Mouse (Mus musculus) megakaryocyte, embryonic 14.5 days (primary cell): ENCODE results near the gene Syce3. TPM values are rescaled to one million over a fixed set of nuclear protein-coding genes. Genes with fewer than 3 reads are reported as not detected.
"Not testable (repeated sequence)": the region's sequence is repeated elsewhere in the genome, so short reads cannot be mapped to it uniquely, and the experiment has no call there.

ENCODE experiments used
- H3K27me3 ChIP-seq: replicated peaks from 2 replicates; pipeline ENCODE3; 2012; ENCODE audit warnings: inconsistent platforms
- H3K36me3 ChIP-seq: replicated peaks from 2 replicates; pipeline ENCODE3; 2012; ENCODE audit warnings: low read length, inconsistent platforms, mixed read lengths
- H3K4me1 ChIP-seq: 2 replicates; pipeline ENCODE4 v1.6.1; 2012; ENCODE audit warnings: inconsistent platforms
- H3K4me3 ChIP-seq: replicated peaks from 2 replicates; pipeline ENCODE3; 2012; ENCODE audit warnings: moderate library complexity, mild to moderate bottlenecking, inconsistent platforms
- H3K9me3 ChIP-seq: 2 replicates; pipeline ENCODE4 v1.6.1; 2012; ENCODE audit warnings: inconsistent platforms
- FLI1 ChIP-seq: IDR thresholded peaks from 2 replicates; pipeline ENCODE4 v1.6.1; 2012; ENCODE audit warnings: low read length, inconsistent platforms, mixed read lengths
- GATA1 ChIP-seq: IDR thresholded peaks from 3 replicates; pipeline ENCODE4 v1.6.1; 2012; ENCODE audit warnings: mixed read lengths, low read length, inconsistent platforms, borderline replicate concordance
- polyA plus RNA-seq: library from polyadenylated mRNA; stranded (reverse); fragments of >175 nt; gene quantifications from 2 replicates; pipeline ENCODE4 v1.2.3, GENCODE M21; 2012; ENCODE audit warnings: low replicate concordance; ENCODE audit not compliant: insufficient read depth

Gene Syce3
- polyA plus RNA-seq, 1 experiment, result not detected

DNA sequence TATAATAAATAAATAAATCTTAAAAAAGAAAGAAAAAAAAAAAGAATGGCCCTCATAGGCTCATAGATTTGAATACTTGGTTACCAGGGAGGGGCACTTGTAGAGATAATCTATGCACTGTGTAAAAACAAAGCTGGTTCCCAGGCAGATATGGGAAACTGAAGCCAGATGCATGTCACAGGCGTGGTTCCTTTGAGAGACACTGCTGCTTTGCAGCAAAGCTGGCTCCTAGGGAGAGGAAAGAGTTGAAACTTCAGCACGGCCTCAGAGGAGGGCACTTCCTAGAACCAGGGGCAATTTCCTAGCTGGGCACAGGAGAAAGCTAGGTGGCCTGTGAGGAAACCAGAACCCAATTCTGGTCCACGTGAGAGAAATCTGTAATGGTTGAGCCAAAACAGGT, 23.8 kb upstream of the Syce3 start:
- peaks cover 34% of the 10 kb centered on the region; the same call in 1 of the 2 replicates for H3K4me1 ChIP-seq
- TF ChIP-seq GATA1 (no peak), FLI1 (no peak)
- H3K4me3 ChIP-seq, result no peak overlapping the region
- peaks cover 10% of the 10 kb centered on the region for H3K9me3 ChIP-seq
- H3K27me3 ChIP-seq, result peaks cover 10% of the 10 kb centered on the region
- H3K36me3 ChIP-seq, result no peaks in the 10 kb centered on the region

GRCm38 (mm10) chr15:89432946-89433345, 22.6 kb upstream of the Syce3 start:
- peaks cover 4% of the 10 kb centered on the region for H3K27me3 ChIP-seq
- H3K4me1 ChIP-seq, result peaks cover 46% of the 10 kb centered on the region
- TF ChIP-seq FLI1 (no peak), GATA1 (no peak)
- H3K36me3 ChIP-seq, result peaks cover 4% of the 10 kb centered on the region
- H3K9me3 ChIP-seq, result peaks cover 7% of the 10 kb centered on the region
- no peak overlapping the region for H3K4me3 ChIP-seq

- peaks cover 4% of the 10 kb centered on the region for H3K27me3 ChIP-seq
- peaks cover 7% of the 10 kb centered on the region for H3K9me3 ChIP-seq
- TF ChIP-seq GATA1 (no peak), FLI1 (no peak)
- peaks cover 48% of the 10 kb centered on the region for H3K4me1 ChIP-seq
- H3K4me3 ChIP-seq, result no peak overlapping the region
- peaks cover 15% of the 10 kb centered on the region for H3K36me3 ChIP-seq
Measured at GRCm38 (mm10) chr15:89431806-89432205, 21.5 kb upstream of the Syce3 start.

- Histone ChIP-seq H3K27me3 (peaks cover 4% of the 10 kb centered on the region), H3K36me3 (peaks cover 21% of the 10 kb centered on the region), H3K9me3 (peaks cover 7% of the 10 kb centered on the region), H3K4me1 (peaks cover 48% of the 10 kb centered on the region), H3K4me3 (no peak overlapping the region)
- TF ChIP-seq GATA1 (no peak), FLI1 (no peak)
Measured at GRCm38 (mm10) chr15:89431271-89431670, 21.0 kb upstream of the Syce3 start.

DNA sequence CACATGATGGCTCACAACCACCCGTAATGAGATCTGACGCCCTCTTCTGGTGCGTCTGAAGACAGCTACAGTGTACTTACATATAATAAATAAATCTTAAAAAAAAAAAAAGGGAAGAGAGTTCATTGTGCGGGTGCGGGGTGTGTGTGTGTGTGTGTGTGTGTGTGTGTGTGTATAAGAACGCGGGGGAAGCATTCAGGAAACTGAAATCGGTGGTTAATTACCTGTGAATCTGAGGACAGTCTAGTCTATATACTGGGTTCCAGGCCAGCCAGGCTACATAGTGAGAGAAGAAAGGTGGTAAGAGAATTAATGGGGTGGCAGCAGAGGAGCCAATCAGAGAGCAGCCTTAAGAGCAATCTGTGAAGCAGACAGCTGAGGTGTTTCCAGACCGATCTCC, 20.5 kb upstream of the Syce3 start:
- Histone ChIP-seq H3K4me1 (peaks cover 45% of the 10 kb centered on the region), H3K36me3 (peaks cover 26% of the 10 kb centered on the region)
- H3K4me3 ChIP-seq, H3K27me3 ChIP-seq, H3K9me3 ChIP-seq: not testable (repeated sequence)

- Histone ChIP-seq H3K4me1 (peaks cover 42% of the 10 kb centered on the region), H3K4me3 (peak overlapping the region; percentile 98), H3K9me3 (no peaks in the 10 kb centered on the region), H3K27me3 (no peaks in the 10 kb centered on the region), H3K36me3 (peaks cover 30% of the 10 kb centered on the region)
- no peak for TF ChIP-seq FLI1
- no peak for TF ChIP-seq GATA1
Measured at GRCm38 (mm10) chr15:89430341-89430740, 20.0 kb upstream of the Syce3 start.

- no peaks in the 10 kb centered on the region for H3K27me3 ChIP-seq
- peak within 1 kb of the TSS; percentile 98 for H3K4me3 ChIP-seq
- TF ChIP-seq GATA1, result no peak
- 0 out of 2 replicates have a peak, but pooled peaks have one; percentile 39 for TF ChIP-seq FLI1
- peaks cover 42% of the 10 kb centered on the region for H3K4me1 ChIP-seq
- H3K36me3 ChIP-seq, result peaks cover 35% of the 10 kb centered on the region
- H3K9me3 ChIP-seq, result no peaks in the 10 kb centered on the region
Measured at GRCm38 (mm10) chr15:89429352-89430221, 19.3 kb upstream of the Syce3 start, which contains the start of the genes C730034F03Rik, Gm44502 and Chkb. Gene C730034F03Rik (plus strand): TSS chr15:89429589. Gene Gm44502 (minus strand): TSS chr15:89429696. Gene Chkb (minus strand): TSS chr15:89429908.

DNA sequence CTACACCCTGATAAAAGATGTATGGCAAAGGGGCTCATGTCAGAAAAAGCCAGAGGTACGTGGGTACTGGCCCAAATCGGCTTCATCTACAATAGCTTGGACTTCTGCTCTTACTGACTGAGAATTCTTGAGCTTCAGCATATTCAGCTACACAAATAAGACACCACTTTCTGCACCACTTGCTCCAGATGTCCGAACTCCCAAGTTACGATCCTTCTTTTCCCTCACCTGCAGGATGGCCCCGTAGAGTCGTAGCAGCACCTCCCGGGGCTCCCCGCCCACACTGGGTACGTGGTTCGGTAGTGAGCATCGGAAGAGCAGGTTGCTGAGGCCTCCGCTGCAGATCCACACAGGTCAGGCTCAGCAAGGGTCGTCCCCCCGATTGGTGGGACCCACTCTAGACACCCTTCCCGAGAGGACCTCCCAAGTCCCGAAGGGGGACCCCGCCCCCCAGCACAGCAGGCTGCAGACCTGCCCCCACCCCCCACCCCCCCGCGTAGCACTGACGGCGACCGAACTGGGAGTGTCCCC, 18.6 kb upstream of the Syce3 start:
- no peaks in the 10 kb centered on the region for H3K9me3 ChIP-seq
- H3K36me3 ChIP-seq, result peaks cover 42% of the 10 kb centered on the region
- no peak for TF ChIP-seq FLI1
- no peak for TF ChIP-seq GATA1
- H3K4me1 ChIP-seq, result peaks cover 38% of the 10 kb centered on the region
- H3K4me3 ChIP-seq, result peak overlapping the region; percentile 98
- no peaks in the 10 kb centered on the region for H3K27me3 ChIP-seq

DNA sequence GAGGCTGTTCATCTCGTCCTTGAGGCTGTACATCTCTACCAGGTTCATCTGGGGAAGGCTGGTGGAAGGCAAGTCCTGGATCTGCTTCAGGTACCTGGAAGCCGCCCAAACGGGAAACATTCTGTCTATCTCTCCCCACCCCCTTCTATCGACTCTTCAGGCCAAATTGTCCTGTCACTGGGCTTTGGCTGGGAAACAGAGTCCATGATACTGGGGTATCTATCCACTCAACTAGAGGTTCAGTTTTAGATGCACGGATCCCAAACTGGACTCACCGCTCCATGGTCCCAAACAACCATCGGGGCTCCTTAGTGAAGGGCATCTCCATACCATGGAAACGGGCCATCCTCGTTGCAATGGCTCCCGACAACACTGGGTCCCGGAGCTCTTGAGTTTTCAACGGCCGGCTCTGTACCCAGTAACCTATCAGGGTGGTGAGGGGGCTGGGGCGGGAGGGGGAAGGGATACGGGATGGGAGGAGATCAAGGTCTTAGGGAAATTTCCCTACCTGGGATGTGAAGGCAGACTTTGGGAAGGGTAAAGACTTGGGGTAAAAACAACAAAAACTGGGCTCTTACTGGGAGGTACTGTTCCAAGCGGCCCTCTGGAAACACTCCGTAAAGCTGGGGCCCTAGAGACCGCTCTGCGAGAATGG, 18.0 kb upstream of the Syce3 start:
- Histone ChIP-seq H3K4me1 (peaks cover 37% of the 10 kb centered on the region), H3K27me3 (no peaks in the 10 kb centered on the region), H3K9me3 (no peaks in the 10 kb centered on the region), H3K36me3 (peaks cover 48% of the 10 kb centered on the region), H3K4me3 (peak overlapping the region; percentile 98)
- no peak for TF ChIP-seq FLI1
- no peak for TF ChIP-seq GATA1

GRCm38 (mm10) chr15:89426716-89427115, 16.4 kb upstream of the Syce3 start:
- H3K4me1 ChIP-seq, result peaks cover 30% of the 10 kb centered on the region
- no peak overlapping the region for H3K4me3 ChIP-seq
- H3K9me3 ChIP-seq, result no peaks in the 10 kb centered on the region
- H3K36me3 ChIP-seq, result peaks cover 60% of the 10 kb centered on the region
- H3K27me3 ChIP-seq, result no peaks in the 10 kb centered on the region
- TF ChIP-seq FLI1 (no peak), GATA1 (no peak)
